Mouse (Mus musculus) testis, adult 2 months (tissue): ENCODE data around the gene Tcte2.

ENCODE experiments used
- CTCF ChIP-seq: fragments of 200-500 bp; IDR thresholded peaks from 2 replicates; pipeline ENCODE4 v1.5.1; 2012; ENCODE audit warnings: low read depth, mild to moderate bottlenecking, inconsistent platforms, low read length, moderate library complexity; ENCODE audit not compliant: control insufficient read depth, insufficient read depth, insufficient replicate concordance
- POLR2A ChIP-seq: fragments of 200-500 bp; IDR thresholded peaks from 2 replicates; pipeline ENCODE4 v1.6.1; 2012; ENCODE audit warnings: low read depth, mild to moderate bottlenecking, inconsistent platforms, low read length, moderate library complexity; ENCODE audit not compliant: control insufficient read depth

GRCm38 (mm10) chr17:13663386-13664166 is 98.0 kb downstream of the Tcte2 start:
- TF ChIP-seq POLR2A = no peak
- TF ChIP-seq CTCF = no peak
